Mouse (Mus musculus) testis, adult 2 months (tissue): ENCODE measurements around the gene Slc35b4.

Source experiments
- CTCF ChIP-seq: fragments of 200-500 bp; IDR thresholded peaks from 2 replicates; pipeline ENCODE4 v1.5.1; 2012; ENCODE audit warnings: low read depth, mild to moderate bottlenecking, inconsistent platforms, low read length, moderate library complexity; ENCODE audit not compliant: control insufficient read depth, insufficient read depth, insufficient replicate concordance
- POLR2A ChIP-seq: fragments of 200-500 bp; IDR thresholded peaks from 2 replicates; pipeline ENCODE4 v1.6.1; 2012; ENCODE audit warnings: low read depth, mild to moderate bottlenecking, inconsistent platforms, low read length, moderate library complexity; ENCODE audit not compliant: control insufficient read depth

DNA sequence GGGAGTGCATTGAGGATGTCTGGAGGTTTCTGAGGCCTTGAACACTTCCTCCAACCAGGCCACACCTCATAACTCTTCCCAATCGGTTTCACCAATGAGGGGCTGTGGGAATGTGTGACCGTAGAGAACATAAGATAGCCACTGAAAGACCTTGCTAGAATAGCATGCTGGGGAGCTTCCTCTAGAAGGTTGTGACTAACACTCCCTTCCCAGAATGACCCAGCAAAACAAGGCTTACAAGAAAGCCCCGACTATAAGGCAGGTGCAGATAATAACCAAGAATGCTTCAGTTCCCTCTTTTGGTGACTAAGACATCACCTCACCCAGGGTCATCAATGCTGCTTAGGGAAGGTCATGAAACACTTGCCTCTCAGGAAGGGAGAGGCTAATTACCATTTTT, 12.6 kb upstream of the Slc35b4 start:
- TF ChIP-seq CTCF (no peak), POLR2A (no peak)
